Mouse (Mus musculus): Measurements from ENCODE around the gene Srsf2. TPM values are rescaled to one million over a fixed set of nuclear protein-coding genes. Genes with fewer than 3 reads are reported as not detected.

The Srsf2 gene
- polyA plus RNA-seq, 1 experiment from 2014 or later: 791 TPM

Other genes starting within 250 kb of the Srsf2 start
- gene Rhbdf2, start 226.1 kb downstream of the Srsf2 start, polyA plus RNA-seq (2016; fragmentation: Nextera tagmentation; extraction: Ambion mirVana): 4.9 and 6.5 TPM in 2 replicates
- 0.39 and 0.79 TPM in 2 replicates for gene Prcd, start 199.6 kb downstream of the Srsf2 start, polyA plus RNA-seq (2016; fragmentation: Nextera tagmentation; extraction: Ambion mirVana)
- 6.7 and 6.9 TPM in 2 replicates for gene Cygb, start 198.8 kb downstream of the Srsf2 start, polyA plus RNA-seq (2016; fragmentation: Nextera tagmentation; extraction: Ambion mirVana)
- 0.08 TPM in 1 of 2 replicates, not detected in the other for gene St6galnac1, start 77.6 kb downstream of the Srsf2 start, polyA plus RNA-seq (2016; fragmentation: Nextera tagmentation; extraction: Ambion mirVana)
- 91.2 and 110 TPM in 2 replicates for gene Mxra7, start 25.0 kb downstream of the Srsf2 start, polyA plus RNA-seq (2016; fragmentation: Nextera tagmentation; extraction: Ambion mirVana)
- gene Mettl23, start 9.8 kb downstream of the Srsf2 start, polyA plus RNA-seq (2016; fragmentation: Nextera tagmentation; extraction: Ambion mirVana): 63.7 and 64.0 TPM in 2 replicates
- gene Jmjd6, start 9.6 kb downstream of the Srsf2 start, polyA plus RNA-seq (2016; fragmentation: Nextera tagmentation; extraction: Ambion mirVana): 92.0 and 94.4 TPM in 2 replicates
- gene Mfsd11, start 654 bp downstream of the Srsf2 start, polyA plus RNA-seq (2016; fragmentation: Nextera tagmentation; extraction: Ambion mirVana): 48.2 and 49.3 TPM in 2 replicates
- gene Mgat5b, start 65.8 kb upstream of the Srsf2 start, polyA plus RNA-seq (2016; fragmentation: Nextera tagmentation; extraction: Ambion mirVana): 26.8 and 30.1 TPM in 2 replicates

Data from neural tube, embryonic 12.5 days (tissue).